Mouse (Mus musculus) liver, adult 2 months (tissue): ENCODE data around the gene Ntmt1.

Experiments used
- CTCF ChIP-seq: fragments of 200-500 bp; IDR thresholded peaks from 2 replicates; pipeline ENCODE4 v1.5.1; 2011; ENCODE audit warnings: low read depth, low read length, control low read depth
- POLR2A ChIP-seq: fragments of 200-500 bp; IDR thresholded peaks from 2 replicates; pipeline ENCODE4 v1.6.1; 2011; ENCODE audit warnings: low read length, control low read depth; ENCODE audit not compliant: insufficient read depth; ENCODE audit errors: extremely low read depth

DNA sequence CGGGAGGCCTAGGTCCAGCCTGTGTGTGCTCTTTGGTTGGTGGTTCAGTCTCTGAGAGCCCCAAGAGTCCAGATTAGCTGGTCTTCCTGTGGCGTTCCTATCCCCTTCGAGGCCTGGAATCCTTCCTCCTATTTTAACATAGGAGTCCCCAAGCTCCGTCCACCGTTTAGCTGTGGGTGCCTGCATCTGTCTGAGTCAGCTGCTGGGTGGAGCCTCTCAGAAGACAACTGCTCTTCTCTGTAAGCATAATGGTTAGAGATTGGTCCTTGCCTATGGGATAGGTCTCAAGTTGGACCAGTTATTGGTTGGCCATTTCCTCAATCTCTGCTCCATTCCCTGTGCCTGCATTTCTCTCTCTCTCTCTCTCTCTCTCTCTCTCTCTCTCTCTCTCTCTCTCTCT, 52.2 kb downstream of the Ntmt1 start:
- TF ChIP-seq CTCF: no peak
- TF ChIP-seq POLR2A: no peak
